Mouse (Mus musculus) neural tube, embryonic 12.5 days (tissue): ENCODE results near the gene U2af2. TPM values are rescaled to one million over a fixed set of nuclear protein-coding genes. Genes with fewer than 3 reads are reported as not detected.

ENCODE experiments used
- ATAC-seq: fragments of 200-750 bp; cut with Nextera tagmentation; 2 replicates; pipeline ENCODE4 v1.8.0; 2017; ENCODE audit warnings: low read depth, mild to moderate bottlenecking, moderate TSS enrichment, moderate library complexity; ENCODE audit not compliant: low FRiP score
- H3K27ac ChIP-seq: fragments of 300-500 bp; sonication (generic); 2 replicates; pipeline ENCODE4 v1.5.1; 2016
- H3K27me3 ChIP-seq: fragments of 300-500 bp; sonication (generic); replicated peaks from 2 replicates; pipeline ENCODE4 v1.6.1; 2016; ENCODE audit warnings: mild to moderate bottlenecking
- H3K36me3 ChIP-seq: fragments of 300-500 bp; sonication (generic); 2 replicates; pipeline ENCODE4 v1.6.1; 2016; ENCODE audit warnings: mild to moderate bottlenecking
- H3K4me1 ChIP-seq: fragments of 300-500 bp; sonication (generic); 2 replicates; pipeline ENCODE4 v1.6.1; 2016
- H3K4me2 ChIP-seq: fragments of 300-500 bp; sonication (generic); replicated peaks from 2 replicates; pipeline ENCODE4 v1.6.1; 2016; ENCODE audit warnings: mild to moderate bottlenecking
- H3K4me3 ChIP-seq: fragments of 300-500 bp; sonication (generic); 2 replicates; pipeline ENCODE4 v1.5.1; 2016
- H3K9ac ChIP-seq: fragments of 300-500 bp; sonication (generic); 2 replicates; pipeline ENCODE4 v1.6.1; 2016; ENCODE audit warnings: mild to moderate bottlenecking
- H3K9me3 ChIP-seq: fragments of 300-500 bp; sonication (generic); 2 replicates; pipeline ENCODE4 v1.6.1; 2016; ENCODE audit warnings: mild to moderate bottlenecking
- WGBS: fragments of 180-500 bp; shearing (Covaris S2); methylation state at CpG from one replicate; pipeline ENCODE4 v1.1.7; 2016; 5-methylcytosine and 5-hydroxymethylcytosine counted together
- polyA plus RNA-seq: library from polyadenylated mRNA; unstranded; fragments of >200 nt; fragmentation: Nextera tagmentation; extraction: Ambion mirVana; gene quantifications from 2 replicates; pipeline ENCODE4 v1.2.1, GENCODE M21; 2016

U2af2 gene
- polyA plus RNA-seq, 1 experiment from 2014 or later: 147 TPM

- H3K4me1 ChIP-seq: peaks cover 13% of the 10 kb centered on the region
- no peaks in the 10 kb centered on the region for H3K27me3 ChIP-seq
- no peaks in the 10 kb centered on the region for H3K9me3 ChIP-seq
- 22% methylated on average over 6 of the region's 6 CpGs for WGBS
- no peak overlapping the region for H3K27ac ChIP-seq
- ATAC-seq: no peak
- H3K4me3 ChIP-seq: peak overlapping the region; percentile 98
- peak overlapping the region; percentile 98 for H3K9ac ChIP-seq
- peak overlapping the region; percentile 73 for H3K4me2 ChIP-seq
- H3K36me3 ChIP-seq: peaks cover 48% of the 10 kb centered on the region
Observed at GRCm38 (mm10) chr7:5080815-5081214, 18.9 kb downstream of the U2af2 start.

GRCm38 (mm10) chr7:5081241-5081640 lies 19.3 kb downstream of the U2af2 start:
- no peaks in the 10 kb centered on the region for H3K27me3 ChIP-seq
- no peak for ATAC-seq
- no peak overlapping the region for H3K27ac ChIP-seq
- H3K4me2 ChIP-seq: peak overlapping the region; percentile 73
- H3K9ac ChIP-seq: peak overlapping the region; percentile 98
- H3K4me3 ChIP-seq: peak overlapping the region; percentile 98
- peaks cover 49% of the 10 kb centered on the region for H3K36me3 ChIP-seq
- no peaks in the 10 kb centered on the region for H3K9me3 ChIP-seq
- 71% methylated on average over 6 of the region's 6 CpGs for WGBS
- peaks cover 13% of the 10 kb centered on the region for H3K4me1 ChIP-seq

GRCm38 (mm10) chr7:5081939-5082338 lies 20.0 kb downstream of the U2af2 start:
- no peaks in the 10 kb centered on the region for H3K27me3 ChIP-seq
- no peak for ATAC-seq
- H3K4me1 ChIP-seq: peaks cover 13% of the 10 kb centered on the region
- H3K4me2 ChIP-seq: peak overlapping the region; percentile 73
- H3K36me3 ChIP-seq: peaks cover 46% of the 10 kb centered on the region
- H3K27ac ChIP-seq: no peak overlapping the region
- no peaks in the 10 kb centered on the region for H3K9me3 ChIP-seq
- no peak overlapping the region for H3K9ac ChIP-seq
- 97% methylated on average over 2 of the region's 2 CpGs for WGBS
- H3K4me3 ChIP-seq: no peak overlapping the region

- 94% methylated on average over 18 of the region's 18 CpGs for WGBS
Observed at GRCm38 (mm10) chr7:5083325-5084105, 21.6 kb downstream of the U2af2 start.

GRCm38 (mm10) chr7:5085512-5085911 lies 23.6 kb downstream of the U2af2 start:
- Histone ChIP-seq H3K36me3 (peaks cover 36% of the 10 kb centered on the region), H3K27me3 (no peaks in the 10 kb centered on the region), H3K9ac (no peak overlapping the region), H3K4me3 (no peak overlapping the region), H3K4me2 (no peak overlapping the region), H3K9me3 (no peaks in the 10 kb centered on the region), H3K4me1 (peaks cover 16% of the 10 kb centered on the region), H3K27ac (no peak overlapping the region)
- WGBS: 100% methylated on average over 1 of the region's 1 CpGs
- no peak for ATAC-seq

More at GRCm38 (mm10) chr7:5083325-5084105, 21.6 kb downstream of the U2af2 start:
- Histone ChIP-seq H3K4me1 (peaks cover 16% of the 10 kb centered on the region), H3K4me3 (no peak overlapping the region), H3K9ac (no peak overlapping the region), H3K36me3 (peaks cover 32% of the 10 kb centered on the region), H3K4me2 (no peak overlapping the region), H3K27me3 (no peaks in the 10 kb centered on the region), H3K27ac (no peak overlapping the region), H3K9me3 (no peaks in the 10 kb centered on the region)
- ATAC-seq: no peak

GRCm38 (mm10) chr7:5086921-5087440 lies 25.0 kb downstream of the U2af2 start:
- no peak overlapping the region for H3K9ac ChIP-seq
- H3K27ac ChIP-seq: no peak overlapping the region
- no peaks in the 10 kb centered on the region for H3K9me3 ChIP-seq
- no peak overlapping the region for H3K4me3 ChIP-seq
- ATAC-seq: no peak
- WGBS: 74% methylated on average over 5 of the region's 5 CpGs
- no peaks in the 10 kb centered on the region for H3K27me3 ChIP-seq
- H3K36me3 ChIP-seq: peaks cover 46% of the 10 kb centered on the region
- no peak overlapping the region for H3K4me2 ChIP-seq
- H3K4me1 ChIP-seq: peaks cover 3% of the 10 kb centered on the region; the same call in 1 of the 2 replicates

GRCm38 (mm10) chr7:5087886-5088285 lies 25.9 kb downstream of the U2af2 start:
- Histone ChIP-seq H3K9me3 (no peaks in the 10 kb centered on the region), H3K9ac (0 out of 2 replicates have a peak overlapping the region, but pooled peaks have one; percentile 0), H3K4me2 (no peak overlapping the region), H3K27me3 (no peaks in the 10 kb centered on the region), H3K27ac (no peak overlapping the region), H3K4me1 (0 out of 2 replicates have a peak, but pooled peaks cover 3% of the 10 kb centered on the region), H3K4me3 (no peak overlapping the region), H3K36me3 (peaks cover 55% of the 10 kb centered on the region)
- no peak for ATAC-seq
- 87% methylated on average over 4 of the region's 4 CpGs for WGBS

- Histone ChIP-seq H3K9ac (no peak overlapping the region), H3K4me2 (no peak overlapping the region), H3K9me3 (no peaks in the 10 kb centered on the region), H3K36me3 (peaks cover 67% of the 10 kb centered on the region), H3K27me3 (no peaks in the 10 kb centered on the region), H3K4me3 (no peak overlapping the region), H3K27ac (no peak overlapping the region), H3K4me1 (0 out of 2 replicates have a peak, but pooled peaks cover 3% of the 10 kb centered on the region)
- no peak for ATAC-seq
- WGBS: 96% methylated on average over 15 of the region's 15 CpGs
Observed at GRCm38 (mm10) chr7:5089853-5090252, 27.9 kb downstream of the U2af2 start.

GRCm38 (mm10) chr7:5091008-5091728 lies 29.2 kb downstream of the U2af2 start:
- WGBS: 89% methylated on average over 15 of the region's 15 CpGs

GRCm38 (mm10) chr7:5092381-5092780 lies 30.4 kb downstream of the U2af2 start:
- no peak for ATAC-seq
- 87% methylated on average over 6 of the region's 6 CpGs for WGBS
- Histone ChIP-seq H3K36me3 (peaks cover 78% of the 10 kb centered on the region), H3K27ac (no peak overlapping the region), H3K27me3 (no peaks in the 10 kb centered on the region), H3K9ac (no peak overlapping the region), H3K4me3 (no peak overlapping the region), H3K9me3 (no peaks in the 10 kb centered on the region), H3K4me2 (no peak overlapping the region), H3K4me1 (no peaks in the 10 kb centered on the region)

More at GRCm38 (mm10) chr7:5091008-5091728, 29.2 kb downstream of the U2af2 start:
- Histone ChIP-seq H3K27me3 (no peaks in the 10 kb centered on the region), H3K4me1 (0 out of 2 replicates have a peak, but pooled peaks cover 3% of the 10 kb centered on the region), H3K36me3 (peaks cover 70% of the 10 kb centered on the region), H3K4me2 (no peak overlapping the region), H3K4me3 (no peak overlapping the region), H3K27ac (no peak overlapping the region), H3K9me3 (no peaks in the 10 kb centered on the region), H3K9ac (no peak overlapping the region)
- ATAC-seq: no peak

GRCm38 (mm10) chr7:5092831-5093510 lies 31.0 kb downstream of the U2af2 start:
- Histone ChIP-seq H3K36me3 (peaks cover 84% of the 10 kb centered on the region), H3K27me3 (no peaks in the 10 kb centered on the region), H3K27ac (no peak overlapping the region), H3K9ac (no peak overlapping the region), H3K4me1 (no peaks in the 10 kb centered on the region), H3K4me3 (no peak overlapping the region), H3K9me3 (no peaks in the 10 kb centered on the region), H3K4me2 (no peak overlapping the region)
- 88% methylated on average over 21 of the region's 21 CpGs for WGBS
- no peak for ATAC-seq

- Histone ChIP-seq H3K4me1 (no peaks in the 10 kb centered on the region), H3K27me3 (no peaks in the 10 kb centered on the region), H3K9ac (no peak overlapping the region), H3K27ac (no peak overlapping the region), H3K9me3 (no peaks in the 10 kb centered on the region), H3K4me2 (no peak overlapping the region), H3K36me3 (peaks cover 55% of the 10 kb centered on the region), H3K4me3 (no peak overlapping the region)
- 91% methylated on average over 5 of the region's 5 CpGs for WGBS
- ATAC-seq: no peak
Observed at GRCm38 (mm10) chr7:5098769-5099168, 36.8 kb downstream of the U2af2 start.
